Mouse (Mus musculus) testis, adult 2 months (tissue): ENCODE measurements at regions not wholly inside any gene's neighbourhood (a gene's known extent, or its start where the extent isn't known, plus 50 kb on each side); places are given as distances from the start of the nearest gene placed in this dataset.

Source experiments
- H3K27ac ChIP-seq: fragments of 200-500 bp; 2 replicates; pipeline ENCODE4 v1.5.1; 2012; ENCODE audit warnings: low read depth, low read length; ENCODE audit not compliant: control insufficient read depth, insufficient read depth
- H3K27me3 ChIP-seq: fragments of 200-500 bp; 2 replicates; pipeline ENCODE4 v1.6.1; 2012; ENCODE audit warnings: mild to moderate bottlenecking, low read length, moderate library complexity; ENCODE audit not compliant: control insufficient read depth, insufficient read depth
- H3K36me3 ChIP-seq: fragments of 200-500 bp; 2 replicates; pipeline ENCODE4 v1.6.1; 2012; ENCODE audit warnings: mild to moderate bottlenecking, low read length; ENCODE audit not compliant: control insufficient read depth, insufficient read depth
- H3K4me1 ChIP-seq: fragments of 200-500 bp; 2 replicates; pipeline ENCODE4 v1.6.1; 2012; ENCODE audit warnings: low read length; ENCODE audit not compliant: control insufficient read depth, insufficient read depth
- H3K4me3 ChIP-seq: fragments of 200-500 bp; 2 replicates; pipeline ENCODE4 v1.5.1; 2012; ENCODE audit warnings: low read depth, mild to moderate bottlenecking, low read length, moderate library complexity, mixed read lengths; ENCODE audit not compliant: control insufficient read depth
- CTCF ChIP-seq: fragments of 200-500 bp; IDR thresholded peaks from 2 replicates; pipeline ENCODE4 v1.5.1; 2012; ENCODE audit warnings: low read depth, mild to moderate bottlenecking, inconsistent platforms, low read length, moderate library complexity; ENCODE audit not compliant: control insufficient read depth, insufficient read depth, insufficient replicate concordance
- POLR2A ChIP-seq: fragments of 200-500 bp; IDR thresholded peaks from 2 replicates; pipeline ENCODE4 v1.6.1; 2012; ENCODE audit warnings: low read depth, mild to moderate bottlenecking, inconsistent platforms, low read length, moderate library complexity; ENCODE audit not compliant: control insufficient read depth

- Histone ChIP-seq H3K27ac (no peak overlapping the region), H3K36me3 (no peaks in the 10 kb centered on the region)
- TF ChIP-seq CTCF: no peak
- no peak for TF ChIP-seq POLR2A
Measured at GRCm38 (mm10) chr11:79764026-79764425, 173.0 kb downstream of the Rab11fip4 start.

GRCm38 (mm10) chr11:79762654-79763053 is 171.6 kb downstream of the Rab11fip4 start:
- Histone ChIP-seq H3K27ac (no peak overlapping the region), H3K36me3 (no peaks in the 10 kb centered on the region), H3K4me1 (no peaks in the 10 kb centered on the region), H3K27me3 (no peaks in the 10 kb centered on the region), H3K4me3 (no peak overlapping the region)
- TF ChIP-seq POLR2A: no peak
- TF ChIP-seq CTCF: no peak

More at GRCm38 (mm10) chr11:79764026-79764425, 173.0 kb downstream of the Rab11fip4 start:
- Histone ChIP-seq H3K4me3 (no peak overlapping the region), H3K4me1 (no peaks in the 10 kb centered on the region), H3K27me3 (no peaks in the 10 kb centered on the region)

- no peak overlapping the region for H3K4me3 ChIP-seq
- no peaks in the 10 kb centered on the region for H3K36me3 ChIP-seq
- no peak for TF ChIP-seq CTCF
- TF ChIP-seq POLR2A: no peak
- no peaks in the 10 kb centered on the region for H3K4me1 ChIP-seq
- H3K27me3 ChIP-seq: no peaks in the 10 kb centered on the region
- no peak overlapping the region for H3K27ac ChIP-seq
Measured at GRCm38 (mm10) chr11:79762027-79762426, 171.0 kb downstream of the Rab11fip4 start.

- Histone ChIP-seq H3K36me3 (no peaks in the 10 kb centered on the region), H3K4me3 (no peak overlapping the region), H3K27ac (no peak overlapping the region), H3K27me3 (no peaks in the 10 kb centered on the region), H3K4me1 (no peaks in the 10 kb centered on the region)
- TF ChIP-seq POLR2A (no peak), CTCF (no peak)
Measured at GRCm38 (mm10) chr11:79760533-79760932, 169.5 kb downstream of the Rab11fip4 start.

DNA sequence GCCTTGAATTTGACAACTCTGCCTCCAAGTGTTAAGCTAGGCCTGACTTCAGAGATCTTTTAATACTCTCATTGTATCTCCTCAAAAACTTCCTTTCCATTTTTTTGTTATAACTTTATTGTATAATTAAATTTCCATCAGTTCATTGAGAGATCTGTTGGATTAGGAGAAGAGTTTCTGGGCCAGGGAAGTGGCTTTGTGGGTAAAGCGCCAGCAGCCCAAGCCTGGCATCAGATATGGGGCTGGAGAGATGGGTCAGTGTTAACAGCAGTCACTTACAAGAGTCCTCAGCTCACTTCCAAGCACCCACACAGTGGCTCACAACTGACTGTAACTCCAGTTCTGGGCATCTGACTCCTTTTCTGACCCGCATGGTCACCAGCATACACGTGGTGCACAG is 167.3 kb downstream of the Rab11fip4 start:
- H3K27ac ChIP-seq: no peak overlapping the region
- no peaks in the 10 kb centered on the region for H3K36me3 ChIP-seq
- no peaks in the 10 kb centered on the region for H3K27me3 ChIP-seq
- no peak overlapping the region for H3K4me3 ChIP-seq
- no peaks in the 10 kb centered on the region for H3K4me1 ChIP-seq
- TF ChIP-seq CTCF (no peak), POLR2A (no peak)

- no peak overlapping the region for H3K4me3 ChIP-seq
- no peaks in the 10 kb centered on the region for H3K4me1 ChIP-seq
- H3K27me3 ChIP-seq: no peaks in the 10 kb centered on the region
- H3K27ac ChIP-seq: no peak overlapping the region
- no peaks in the 10 kb centered on the region for H3K36me3 ChIP-seq
- TF ChIP-seq CTCF (no peak), POLR2A (no peak)
Measured at GRCm38 (mm10) chr11:79757513-79758071, 166.6 kb downstream of the Rab11fip4 start.

DNA sequence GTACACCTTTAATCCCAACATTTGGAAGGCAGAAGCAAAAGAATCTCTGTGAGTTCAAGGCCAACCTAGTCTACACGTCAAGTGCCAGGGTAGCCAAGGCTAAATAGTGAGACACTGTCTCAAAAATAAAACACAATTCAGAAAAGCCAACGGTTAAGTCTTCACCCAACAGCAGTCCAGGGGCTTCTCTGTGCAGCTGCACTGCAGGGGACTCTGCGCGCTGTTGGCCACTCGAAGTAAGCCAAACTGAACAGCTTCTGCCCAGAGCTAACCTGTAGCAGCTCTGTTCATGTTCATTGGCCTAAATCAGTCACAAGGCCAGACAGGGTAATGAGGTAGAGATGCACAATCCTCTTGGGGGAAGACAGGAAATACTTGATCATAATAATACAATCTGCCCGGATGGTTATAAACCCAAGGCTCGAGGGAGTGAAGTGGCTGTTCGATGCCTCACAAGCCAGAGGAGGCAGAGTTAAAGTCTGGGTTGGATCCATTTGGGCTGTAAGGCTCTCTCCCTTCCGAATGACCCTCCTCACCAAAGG is 165.4 kb downstream of the Rab11fip4 start:
- TF ChIP-seq CTCF (no peak), POLR2A (no peak)
- no peak overlapping the region for H3K27ac ChIP-seq
- H3K4me1 ChIP-seq: no peaks in the 10 kb centered on the region; the same call in 1 of the 2 replicates
- no peak overlapping the region for H3K4me3 ChIP-seq
- no peaks in the 10 kb centered on the region for H3K27me3 ChIP-seq
- no peaks in the 10 kb centered on the region for H3K36me3 ChIP-seq
